Mouse (Mus musculus) megakaryocyte, embryonic 14.5 days (primary cell): ENCODE results near the gene Polg2.

Experiments used
- FLI1 ChIP-seq: IDR thresholded peaks from 2 replicates; pipeline ENCODE4 v1.6.1; 2012; ENCODE audit warnings: low read length, inconsistent platforms, mixed read lengths
- GATA1 ChIP-seq: IDR thresholded peaks from 3 replicates; pipeline ENCODE4 v1.6.1; 2012; ENCODE audit warnings: mixed read lengths, low read length, inconsistent platforms, borderline replicate concordance

DNA sequence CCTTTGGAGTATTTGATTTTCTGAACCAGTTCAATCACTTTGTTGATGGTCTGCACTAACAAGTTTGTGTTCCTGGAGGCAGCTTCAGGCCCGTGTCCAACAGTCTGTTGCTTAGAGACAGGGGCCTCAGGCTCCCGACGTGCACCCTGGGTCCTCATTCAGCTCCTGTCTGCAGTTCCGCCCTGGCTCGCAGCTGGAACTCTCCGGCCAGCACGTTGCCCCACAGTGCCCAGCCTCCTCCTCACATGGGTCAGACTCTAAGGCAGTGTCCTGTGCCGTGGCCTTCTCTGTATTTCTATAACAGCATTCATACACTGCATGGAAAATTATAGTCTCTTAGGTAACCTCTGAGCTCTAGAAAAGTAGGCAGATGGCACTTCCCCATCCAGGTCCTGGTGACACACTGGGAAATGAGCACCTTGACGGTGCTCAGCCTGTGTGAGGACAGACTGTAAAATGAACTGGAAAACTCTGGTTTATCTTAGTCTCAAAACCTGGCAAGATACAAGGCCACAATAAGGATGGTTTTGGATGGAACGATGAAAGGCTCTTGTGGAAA is 22.8 kb upstream of the Polg2 start:
- TF ChIP-seq GATA1 = no peak
- TF ChIP-seq FLI1 = no peak
